Mouse (Mus musculus): ENCODE data around the gene Dnah8. TPM values are rescaled to one million over a fixed set of nuclear protein-coding genes. Genes with fewer than 3 reads are reported as not detected.

The Dnah8 gene
- total and polyA plus RNA-seq, 2 experiments from 2014 or later, result 2.1 to 4.9 TPM

DNA sequence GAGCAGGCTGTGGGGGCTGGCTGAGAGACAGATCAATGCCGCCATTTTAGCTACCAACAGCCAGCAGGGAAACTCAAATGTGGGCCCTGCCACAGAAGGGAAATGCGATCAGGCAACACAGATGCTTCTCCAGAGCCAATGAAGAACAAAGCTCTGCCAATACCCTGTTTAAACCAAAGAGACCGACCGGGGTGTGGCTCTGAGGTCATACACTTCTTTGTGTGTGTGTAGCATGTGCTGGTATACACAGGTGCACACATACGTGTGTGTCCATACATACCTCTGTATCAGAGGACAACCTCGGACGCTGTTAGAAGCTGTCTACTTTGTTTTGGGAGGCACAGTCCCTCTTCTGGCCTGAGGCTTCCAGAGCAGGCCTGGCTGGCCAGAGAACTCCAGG lies 16.8 kb upstream of the Dnah8 start:
- TF ChIP-seq CTCF (IDR thresholded peaks at IDR 0.05; ENCODE audit: low read depth), result no peak
- H3K4me2 ChIP-seq (ENCODE audit: low read depth, low read length), result no peak overlapping the region

DNA sequence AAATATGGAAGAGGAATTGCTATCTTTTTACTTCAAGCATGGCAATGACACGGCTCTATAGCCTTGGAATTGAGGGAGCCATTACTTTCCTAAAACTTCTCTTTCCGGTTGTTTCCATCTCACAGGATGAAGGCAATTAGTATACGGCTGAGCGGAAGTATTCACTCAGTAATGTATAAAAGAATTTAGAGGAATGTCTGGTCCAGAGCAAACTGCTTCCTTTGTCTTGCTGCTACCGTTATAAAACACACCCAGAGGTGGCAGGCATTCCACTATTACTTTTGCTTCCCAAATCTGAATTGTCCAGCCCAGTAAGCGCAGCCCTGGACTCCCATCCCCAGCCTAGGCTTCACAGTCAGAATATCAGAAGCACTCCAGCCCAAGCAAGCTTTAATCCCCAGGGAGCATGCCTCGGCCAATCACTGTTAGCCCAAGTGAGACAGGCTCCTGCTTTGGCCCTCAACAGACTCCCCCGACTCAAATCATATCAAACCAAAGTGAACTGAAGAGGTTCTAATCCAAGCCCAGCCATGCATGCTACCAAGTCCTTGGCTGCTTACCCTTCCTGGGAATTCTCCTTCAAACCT lies 16.2 kb upstream of the Dnah8 start:
- H3K36me3 ChIP-seq (ENCODE audit: insufficient read depth, low read length), result no peaks in the 10 kb centered on the region
- no peak overlapping the region for H3K4me3 ChIP-seq (ENCODE audit: low read length)
- no peaks in the 10 kb centered on the region for H3K27me3 ChIP-seq (ENCODE audit: insufficient read depth, low read length)
- no peaks in the 10 kb centered on the region for H3K4me1 ChIP-seq (ENCODE audit: insufficient read depth, low read length)
- H3K9ac ChIP-seq (replicated peaks; ENCODE audit: low read length), result no peak overlapping the region
- DNase-seq (ENCODE audit: low spot score) (peak; percentile 14), ATAC-seq (no peak)
- TF ChIP-seq CTCF (IDR thresholded peaks at IDR 0.05; ENCODE audit: low read depth), result no peak
- H3K27ac ChIP-seq, result no peak overlapping the region
- no peaks in the 10 kb centered on the region for H3K9me3 ChIP-seq (ENCODE audit: low read length)
- WGBS, result 46% methylated on average over 8 of the region's 8 CpGs
- no peak overlapping the region for H3K4me2 ChIP-seq (ENCODE audit: low read depth, low read length)

More for the DNA sequence above, 16.8 kb upstream of the Dnah8 start:
- no peaks in the 10 kb centered on the region for H3K27me3 ChIP-seq (ENCODE audit: insufficient read depth, low read length)
- H3K4me3 ChIP-seq (ENCODE audit: low read length), result no peak overlapping the region
- 86% methylated on average over 7 of the region's 7 CpGs for WGBS
- H3K4me1 ChIP-seq (ENCODE audit: insufficient read depth, low read length), result no peaks in the 10 kb centered on the region
- H3K27ac ChIP-seq, result no peak overlapping the region
- ATAC-seq (no peak), DNase-seq (ENCODE audit: low spot score) (no peak)
- H3K36me3 ChIP-seq (ENCODE audit: insufficient read depth, low read length), result no peaks in the 10 kb centered on the region; the same call in 1 of the 2 replicates
- H3K9ac ChIP-seq (replicated peaks; ENCODE audit: low read length), result no peak overlapping the region
- no peaks in the 10 kb centered on the region for H3K9me3 ChIP-seq (ENCODE audit: low read length)

- Histone ChIP-seq H3K4me1 (ENCODE audit: insufficient read depth, low read length) (no peaks in the 10 kb centered on the region), H3K27me3 (ENCODE audit: insufficient read depth, low read length) (no peaks in the 10 kb centered on the region), H3K4me2 (ENCODE audit: low read depth, low read length) (no peak overlapping the region), H3K4me3 (ENCODE audit: low read length) (no peak overlapping the region), H3K36me3 (ENCODE audit: insufficient read depth, low read length) (no peaks in the 10 kb centered on the region), H3K27ac (no peak overlapping the region), H3K9me3 (ENCODE audit: low read length) (no peaks in the 10 kb centered on the region), H3K9ac (replicated peaks; ENCODE audit: low read length) (no peak overlapping the region)
- ATAC-seq (no peak), DNase-seq (ENCODE audit: low spot score) (no peak)
- 82% methylated on average over 16 of the region's 16 CpGs for WGBS
- TF ChIP-seq CTCF (IDR thresholded peaks at IDR 0.05; ENCODE audit: low read depth), result no peak
Measured at GRCm38 (mm10) chr17:30609305-30609979, 14.7 kb upstream of the Dnah8 start.

GRCm38 (mm10) chr17:30609980-30610307 lies 14.2 kb upstream of the Dnah8 start:
- Histone ChIP-seq H3K4me1 (ENCODE audit: insufficient read depth, low read length) (no peaks in the 10 kb centered on the region), H3K4me2 (ENCODE audit: low read depth, low read length) (no peak overlapping the region), H3K27ac (no peak overlapping the region), H3K27me3 (ENCODE audit: insufficient read depth, low read length) (no peaks in the 10 kb centered on the region), H3K36me3 (ENCODE audit: insufficient read depth, low read length) (no peaks in the 10 kb centered on the region), H3K9ac (replicated peaks; ENCODE audit: low read length) (no peak overlapping the region), H3K9me3 (ENCODE audit: low read length) (no peaks in the 10 kb centered on the region), H3K4me3 (ENCODE audit: low read length) (no peak overlapping the region)
- DNase-seq (ENCODE audit: low spot score), result no peak
- 96% methylated on average over 5 of the region's 5 CpGs for WGBS
- TF ChIP-seq CTCF (IDR thresholded peaks at IDR 0.05; ENCODE audit: low read depth), result no peak
- no peak for ATAC-seq

DNA sequence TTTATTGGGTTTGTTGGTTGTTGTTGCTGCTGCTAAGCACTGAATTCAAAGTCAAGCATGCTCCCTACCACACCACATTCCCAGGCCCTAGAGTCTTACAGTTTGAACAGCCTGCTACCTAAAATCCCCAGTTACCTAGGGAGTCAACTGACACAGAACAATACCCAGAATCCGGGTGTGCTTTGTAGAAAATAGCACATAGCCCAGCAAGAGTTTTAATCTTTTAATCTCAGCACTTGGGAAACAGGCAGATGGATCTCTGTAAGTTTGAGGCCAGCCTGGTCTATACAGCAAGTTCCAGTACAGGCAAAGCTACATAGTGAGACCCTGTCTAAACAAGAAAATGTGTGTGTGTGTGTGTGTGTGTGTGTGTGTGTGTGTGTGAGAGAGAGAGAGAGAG lies 13.4 kb upstream of the Dnah8 start:
- ATAC-seq (no peak), DNase-seq (ENCODE audit: low spot score) (no peak)
- Histone ChIP-seq H3K9ac (replicated peaks; ENCODE audit: low read length) (no peak overlapping the region), H3K9me3 (ENCODE audit: low read length) (no peaks in the 10 kb centered on the region), H3K27ac (no peak overlapping the region), H3K4me2 (ENCODE audit: low read depth, low read length) (no peak overlapping the region), H3K4me1 (ENCODE audit: insufficient read depth, low read length) (no peaks in the 10 kb centered on the region), H3K27me3 (ENCODE audit: insufficient read depth, low read length) (no peaks in the 10 kb centered on the region), H3K4me3 (ENCODE audit: low read length) (no peak overlapping the region), H3K36me3 (ENCODE audit: insufficient read depth, low read length) (no peaks in the 10 kb centered on the region)
- no peak for TF ChIP-seq CTCF (IDR thresholded peaks at IDR 0.05; ENCODE audit: low read depth)
- WGBS, result 72% methylated on average over 1 of the region's 1 CpGs

DNA sequence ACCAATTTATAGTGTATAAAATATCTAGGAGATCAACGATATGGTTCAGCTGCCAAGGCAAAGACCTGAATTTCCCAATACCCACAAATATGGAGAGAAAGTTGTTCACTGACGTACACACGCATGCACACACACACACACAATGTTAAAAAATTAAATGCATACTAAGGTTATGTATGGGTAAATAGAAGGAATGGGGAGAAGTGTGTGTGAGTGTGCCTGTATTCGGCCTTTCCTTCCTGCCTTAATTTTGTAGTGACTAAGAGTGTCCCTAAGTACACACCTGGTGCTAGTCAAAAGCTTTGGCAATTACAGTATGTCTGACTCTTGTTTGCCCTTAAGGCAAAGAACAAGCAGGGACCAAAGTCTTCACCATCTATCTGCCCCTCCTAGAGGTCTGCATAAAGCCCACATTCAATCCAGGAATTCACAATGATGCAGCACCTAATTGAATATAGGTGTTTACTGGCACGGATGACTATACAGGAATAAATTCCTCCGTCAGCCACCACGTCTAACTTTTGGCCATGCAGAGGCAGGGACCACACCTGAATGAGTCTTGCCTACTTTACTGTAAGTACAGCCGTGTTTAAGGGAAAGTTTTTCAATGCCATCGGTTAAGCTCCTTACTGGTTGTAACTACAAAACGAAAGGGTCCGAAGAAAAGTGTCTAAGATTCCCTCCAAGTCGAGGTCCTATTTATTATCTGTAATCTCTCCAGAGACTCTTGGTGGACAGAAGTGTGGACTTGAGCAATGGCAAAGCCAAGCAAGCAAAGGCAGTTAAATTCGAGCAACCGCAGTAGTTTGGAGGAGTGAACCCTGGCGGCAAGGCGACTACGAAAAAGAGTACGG lies 12.7 kb upstream of the Dnah8 start:
- Histone ChIP-seq H3K9ac (replicated peaks; ENCODE audit: low read length) (peak overlapping the region; percentile 72), H3K27me3 (ENCODE audit: insufficient read depth, low read length) (no peaks in the 10 kb centered on the region), H3K27ac (peak overlapping the region; percentile 85), H3K4me2 (ENCODE audit: low read depth, low read length) (peak overlapping the region; percentile 78), H3K4me3 (ENCODE audit: low read length) (peak overlapping the region; percentile 70), H3K4me1 (ENCODE audit: insufficient read depth, low read length) (no peaks in the 10 kb centered on the region), H3K36me3 (ENCODE audit: insufficient read depth, low read length) (no peaks in the 10 kb centered on the region), H3K9me3 (ENCODE audit: low read length) (no peaks in the 10 kb centered on the region)
- TF ChIP-seq CTCF (IDR thresholded peaks at IDR 0.05; ENCODE audit: low read depth), result no peak
- WGBS, result 25% methylated on average over 18 of the region's 18 CpGs
- ATAC-seq (no peak), DNase-seq (ENCODE audit: low spot score) (no peak)
